Mouse (Mus musculus) kidney, postnatal 14 days (tissue): ENCODE measurements at regions not wholly inside any gene's neighbourhood (a gene's known extent, or its start where the extent isn't known, plus 50 kb on each side); places are given as distances from the start of the nearest gene placed in this dataset.
A peak's percentile ranks its signal among the peaks of the same experiment; 100 is the strongest.

Source experiments
- DNase-seq: peaks from one replicate; pipeline ENCODE4 v3.0.0; 2022; ENCODE audit warnings: mixed read lengths

DNA sequence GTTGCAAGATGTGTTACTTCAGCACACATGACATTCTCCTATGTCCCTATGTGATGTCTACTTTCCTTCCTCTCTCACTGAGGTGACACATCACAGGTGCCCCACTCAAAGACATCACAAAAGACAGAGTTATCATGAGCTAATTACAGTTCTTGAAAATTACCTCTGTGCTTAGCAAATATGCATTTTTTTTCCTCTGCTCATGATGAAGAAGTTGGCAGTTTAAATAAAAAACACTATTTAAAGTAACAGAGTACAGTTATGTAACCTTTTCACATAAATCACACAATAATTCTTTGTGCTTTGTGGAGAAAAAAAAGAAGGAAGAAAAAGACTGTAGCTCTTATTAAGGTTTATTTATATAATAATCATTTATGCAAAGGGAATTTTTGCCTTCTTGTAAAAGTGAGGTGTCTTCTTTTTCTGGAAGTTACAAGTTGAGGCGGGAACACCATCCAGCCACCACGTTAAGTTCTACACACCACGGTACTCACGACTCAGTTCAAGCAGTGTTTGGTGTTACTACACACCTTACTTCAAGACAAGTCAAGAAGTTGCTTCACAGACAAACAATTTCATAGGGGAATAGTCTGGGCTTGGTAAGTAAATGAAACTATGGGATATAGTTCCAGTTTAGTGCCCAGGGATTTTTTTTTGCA is 193.0 kb upstream of the Cited2 start:
- no peak for DNase-seq

DNA sequence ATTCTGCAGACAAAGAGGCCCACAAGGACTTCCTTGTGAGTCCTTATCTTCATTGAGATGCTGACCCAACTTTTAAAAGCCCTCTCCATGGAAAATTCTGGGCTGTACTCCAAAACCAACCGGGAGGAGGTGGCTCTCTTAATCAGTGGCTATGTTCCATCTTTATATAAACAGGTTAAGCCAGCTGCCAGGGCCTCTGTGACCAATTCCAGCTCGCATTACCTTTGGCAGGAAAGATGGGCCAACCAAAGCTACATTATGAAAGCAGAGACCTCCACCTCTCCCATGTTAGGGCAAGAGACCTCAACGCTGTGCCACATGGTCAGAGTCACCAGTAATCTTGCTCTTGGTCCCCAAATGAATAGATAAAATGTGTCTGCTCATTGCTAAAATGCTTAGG is 192.0 kb upstream of the Cited2 start:
- DNase-seq, result peak; percentile 38

DNA sequence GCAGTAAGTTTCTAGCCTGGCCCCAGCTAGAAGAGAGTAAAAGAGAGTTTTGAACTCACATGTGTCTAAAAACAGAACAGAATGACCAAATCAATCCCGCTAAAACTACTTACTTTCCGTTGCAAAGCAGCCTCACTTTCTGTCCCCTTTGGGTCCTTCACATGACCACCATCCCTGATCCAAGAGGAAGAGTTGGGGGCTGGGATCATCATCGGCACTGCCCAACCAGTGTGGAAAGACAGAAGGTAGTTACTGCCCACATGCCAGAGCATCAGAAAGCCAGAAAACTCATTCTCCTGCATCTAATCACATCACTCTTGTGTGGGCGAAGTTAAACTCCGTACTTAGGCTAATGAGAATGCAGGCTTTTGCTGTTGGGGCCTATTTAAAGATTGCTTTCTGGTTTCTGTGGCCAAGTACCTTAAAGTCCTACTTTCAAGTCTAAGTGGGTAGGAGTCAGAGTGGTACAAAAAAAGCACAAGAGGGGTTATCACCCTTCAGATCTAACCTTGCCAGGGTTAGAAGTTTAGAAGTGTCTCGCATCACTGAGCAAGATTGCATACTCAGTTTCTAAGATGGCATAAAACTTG is 184.0 kb upstream of the Cited2 start:
- DNase-seq, result no peak

DNA sequence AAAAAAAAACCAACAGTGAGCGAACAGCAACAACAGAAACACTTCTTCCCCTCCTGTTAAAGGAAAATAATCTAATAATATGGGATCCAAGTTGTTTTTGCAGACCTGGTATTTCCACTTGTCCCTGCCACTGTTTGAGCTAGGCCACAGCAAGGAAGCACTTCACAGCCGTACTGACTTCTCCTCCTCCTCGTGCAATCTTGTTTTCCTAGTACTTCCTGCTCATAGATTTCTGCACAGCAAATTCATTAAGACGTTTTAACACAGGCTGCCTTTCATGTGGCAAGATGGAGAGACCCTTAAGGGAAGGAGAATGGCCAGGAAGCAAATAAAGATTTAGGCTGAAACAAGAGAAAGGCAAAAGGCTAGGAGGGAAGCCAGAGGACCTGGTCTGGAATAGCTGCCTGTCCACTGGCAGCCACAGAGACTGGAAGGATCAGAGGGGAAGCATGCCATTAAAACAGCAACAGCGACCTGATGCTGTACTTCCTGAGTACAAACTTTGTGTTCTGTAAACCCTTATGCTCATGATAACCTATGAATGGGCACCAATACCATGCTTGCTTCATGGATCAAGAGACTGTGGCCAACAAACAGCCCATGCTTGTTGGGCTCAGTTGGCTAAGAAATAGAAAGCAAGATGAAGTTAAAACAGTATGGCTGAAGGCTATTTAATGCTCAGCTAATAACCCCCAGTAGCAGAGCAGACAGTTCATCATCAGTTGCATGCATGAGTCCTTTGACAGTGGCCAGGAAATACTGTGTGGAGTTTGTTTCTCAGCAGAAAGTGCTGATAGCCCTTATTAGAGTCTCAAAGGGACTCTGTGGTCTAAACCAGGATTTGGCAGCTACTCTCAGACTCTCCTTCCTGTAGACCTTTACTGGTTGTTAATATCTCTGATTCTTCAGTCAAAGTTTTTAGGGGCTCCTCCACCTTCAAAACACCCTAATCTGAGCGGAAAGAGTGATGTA is 182.3 kb upstream of the Cited2 start:
- DNase-seq, result no peak

DNA sequence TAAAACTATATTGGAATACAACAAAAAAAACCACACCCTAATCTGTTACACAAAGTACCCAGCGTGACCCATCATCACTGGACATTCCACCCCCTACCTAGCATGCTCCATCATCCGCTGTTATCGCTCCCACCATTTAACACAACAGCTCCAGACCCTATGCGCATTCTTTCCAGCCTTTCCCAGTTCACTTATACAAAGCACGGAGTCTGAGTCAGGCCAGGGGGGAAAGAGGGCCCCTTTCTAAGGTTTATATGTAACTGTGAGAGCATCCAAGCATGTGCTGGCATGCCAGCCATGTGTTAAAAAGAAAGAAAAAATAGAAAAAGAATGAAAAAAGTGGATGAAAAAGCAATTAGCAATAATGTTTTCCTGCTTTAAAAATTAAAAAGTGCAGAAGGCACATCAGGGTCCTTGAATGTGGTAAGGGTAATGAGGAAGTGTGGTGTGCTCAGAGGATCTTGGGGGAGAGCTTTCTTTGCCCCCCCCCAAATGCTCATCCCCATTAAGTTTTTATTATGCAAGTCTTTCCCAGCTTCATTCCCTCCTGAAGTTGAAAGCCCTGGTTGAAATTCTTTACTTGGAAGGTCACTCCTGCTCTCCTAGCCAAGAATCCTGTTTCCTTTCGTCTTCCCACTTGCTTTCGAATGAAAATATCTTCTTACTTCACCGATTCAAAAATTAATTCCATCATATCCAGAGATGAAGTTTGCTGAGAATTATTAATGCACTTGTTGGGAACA is 180.7 kb upstream of the Cited2 start:
- DNase-seq, result no peak

DNA sequence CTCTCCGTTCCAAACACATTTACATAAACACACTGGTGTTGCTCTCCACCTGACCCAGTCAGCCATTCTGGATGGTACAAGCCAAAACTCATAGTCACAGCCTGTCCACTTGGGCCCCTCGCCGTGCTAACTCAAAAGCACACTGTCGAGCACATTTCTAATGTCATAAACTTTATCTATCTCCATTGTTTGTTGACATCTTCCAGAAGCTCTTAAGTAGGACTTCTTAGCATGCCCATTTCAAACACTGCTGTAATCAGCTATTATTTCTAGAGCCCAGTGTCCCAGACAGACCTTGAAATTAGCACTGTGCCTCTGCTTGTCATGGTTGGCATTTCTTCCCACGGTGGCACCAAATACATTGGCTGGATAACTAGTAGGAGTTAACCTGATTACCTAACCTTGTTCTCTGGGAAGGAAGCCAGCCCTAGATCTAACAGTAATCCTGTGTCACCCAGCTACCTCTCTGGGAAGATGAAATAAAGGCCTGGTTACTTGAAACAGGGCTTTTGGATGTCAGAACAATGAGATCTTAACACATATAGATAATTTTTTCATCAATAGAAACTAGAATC is 180.1 kb upstream of the Cited2 start:
- DNase-seq, result no peak

DNA sequence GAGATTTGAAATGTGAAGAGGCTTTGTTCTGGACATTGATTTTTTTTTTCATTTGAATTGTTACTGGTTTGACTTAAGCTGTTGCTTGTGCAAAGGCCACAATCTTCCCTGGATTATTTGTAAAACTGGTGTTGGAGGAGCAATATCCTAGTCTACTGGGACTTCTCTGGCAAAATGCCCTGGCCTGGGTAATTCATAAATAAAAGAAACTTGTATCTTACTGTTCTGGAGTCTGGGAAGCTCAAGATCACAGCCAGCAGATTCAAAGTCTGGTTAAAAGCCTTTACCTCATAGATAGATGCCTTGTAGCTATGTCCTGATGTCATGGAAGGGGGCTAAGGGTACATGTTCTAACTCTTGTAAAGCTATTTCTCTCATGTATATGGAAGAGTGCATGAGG is 177.7 kb upstream of the Cited2 start:
- DNase-seq, result no peak

DNA sequence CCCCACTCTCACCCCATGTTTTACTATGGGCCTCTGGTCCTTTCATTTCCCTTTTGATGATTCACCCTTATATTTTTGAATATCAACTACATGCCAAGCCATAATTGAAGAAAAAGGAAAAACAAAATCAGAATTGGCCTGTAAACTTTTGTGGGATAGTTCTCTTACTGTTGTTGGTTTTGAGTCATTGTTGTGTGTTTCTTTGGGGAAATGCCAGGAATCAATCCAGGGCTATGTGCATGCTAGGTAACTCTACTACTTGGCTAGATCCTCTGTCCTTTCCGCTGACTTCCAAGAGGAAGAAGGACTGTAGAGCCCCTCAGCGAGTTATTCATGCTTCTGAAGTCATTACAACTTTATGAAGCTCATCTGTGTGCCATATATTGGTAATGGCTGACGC is 175.0 kb upstream of the Cited2 start:
- DNase-seq, result no peak

DNA sequence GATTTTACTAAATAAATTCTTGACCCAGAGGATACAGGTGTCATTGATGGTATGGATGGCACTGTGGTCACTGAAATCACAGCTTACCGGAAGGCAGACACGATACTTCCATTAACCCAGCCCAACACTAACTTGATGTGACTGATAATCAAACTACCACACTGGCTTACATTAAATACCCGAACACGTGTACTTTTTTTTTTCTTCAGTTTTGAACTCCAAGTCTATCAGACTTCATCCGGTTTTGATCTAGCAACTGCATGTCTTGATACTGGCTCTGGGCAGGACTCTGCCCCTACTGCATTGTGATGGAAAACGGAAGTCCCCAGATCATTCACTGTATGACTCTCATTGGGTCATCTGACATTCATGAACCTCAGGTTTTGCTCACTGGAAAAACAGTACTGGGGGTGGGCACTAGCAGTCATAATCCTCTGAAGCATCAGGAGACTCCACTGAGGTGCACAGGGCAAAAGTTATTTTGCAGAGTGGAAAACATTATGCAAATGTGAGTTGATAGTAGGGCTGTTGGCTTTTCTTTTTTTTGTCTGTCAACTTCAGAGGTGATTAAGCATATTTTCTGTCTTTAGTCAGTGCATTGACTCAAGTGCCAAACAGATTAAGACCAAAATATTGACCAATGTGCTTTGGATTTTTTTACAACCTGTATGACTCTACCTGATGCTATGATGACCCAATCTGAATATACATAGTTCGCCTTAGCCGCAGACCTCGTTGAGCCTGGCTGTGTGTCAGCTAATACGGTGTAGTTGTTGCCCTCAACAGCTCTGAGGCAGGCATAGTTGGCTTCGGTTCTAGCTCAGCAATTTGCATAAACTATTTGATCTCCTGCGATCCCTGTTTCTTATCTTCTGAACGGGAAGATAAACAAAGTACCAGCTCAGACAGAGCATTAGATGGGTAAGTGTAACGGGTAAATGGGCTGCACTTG is 174.1 kb upstream of the Cited2 start:
- peak; percentile 43 for DNase-seq

DNA sequence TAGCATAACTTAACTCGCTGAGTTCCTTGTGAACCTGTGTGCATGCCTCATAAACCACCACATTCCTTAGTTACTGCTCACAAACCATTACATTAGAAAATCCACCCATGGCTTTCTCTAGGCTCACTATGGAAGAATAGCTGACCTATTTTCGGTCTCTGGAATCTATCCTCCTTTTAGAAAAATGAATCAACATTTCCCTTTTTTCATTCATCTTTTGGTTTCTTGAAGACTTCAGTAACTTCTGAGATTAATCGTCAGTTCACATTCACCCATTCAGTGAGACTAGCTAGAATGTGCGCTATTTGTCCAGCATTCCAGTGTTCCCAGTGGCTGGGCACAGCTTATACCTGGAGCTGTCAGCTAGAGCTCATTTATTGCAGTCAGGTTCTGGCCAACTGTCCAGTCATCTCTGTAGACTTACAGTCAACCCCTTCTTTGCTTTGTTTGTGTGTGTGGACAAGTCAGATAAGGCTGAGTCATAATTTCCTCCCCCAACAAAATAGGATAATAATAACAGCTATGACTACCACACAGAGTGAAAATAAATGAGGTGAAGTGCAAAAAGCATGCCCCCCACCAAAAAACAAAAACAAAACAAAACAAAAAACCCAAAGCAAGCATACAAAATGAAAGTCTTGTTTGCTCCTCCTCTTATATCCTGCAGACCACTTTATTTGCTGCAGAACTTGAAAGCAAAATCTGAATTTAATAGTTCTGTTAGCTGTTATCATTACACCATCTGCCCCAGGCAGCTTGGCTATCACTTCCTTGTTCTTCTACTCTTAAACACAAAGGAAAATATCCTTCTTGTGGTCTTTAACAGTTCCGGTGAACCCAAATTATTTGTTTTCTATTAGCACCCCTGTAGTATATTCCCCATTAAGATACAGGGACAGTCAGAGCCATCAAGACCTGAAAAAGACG is 173.0 kb upstream of the Cited2 start:
- peak; percentile 39 for DNase-seq

DNA sequence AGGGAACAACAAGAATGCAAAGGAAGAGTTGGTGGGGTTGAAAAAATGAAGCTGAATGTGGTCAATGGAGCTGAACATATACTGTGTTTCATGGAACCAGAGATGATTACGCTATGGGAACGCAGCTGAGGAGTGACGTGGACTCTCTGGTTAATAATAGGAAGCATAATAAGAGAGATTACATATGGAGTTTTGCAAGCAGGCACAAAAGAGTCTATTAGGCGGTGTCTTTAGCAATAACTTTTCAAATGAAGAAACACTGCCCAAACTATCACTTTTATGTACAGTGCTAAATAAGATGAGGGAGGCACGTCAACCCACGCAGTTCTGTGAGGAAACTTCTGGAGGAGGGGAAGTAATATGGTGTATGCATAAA is 172.4 kb upstream of the Cited2 start:
- no peak for DNase-seq

DNA sequence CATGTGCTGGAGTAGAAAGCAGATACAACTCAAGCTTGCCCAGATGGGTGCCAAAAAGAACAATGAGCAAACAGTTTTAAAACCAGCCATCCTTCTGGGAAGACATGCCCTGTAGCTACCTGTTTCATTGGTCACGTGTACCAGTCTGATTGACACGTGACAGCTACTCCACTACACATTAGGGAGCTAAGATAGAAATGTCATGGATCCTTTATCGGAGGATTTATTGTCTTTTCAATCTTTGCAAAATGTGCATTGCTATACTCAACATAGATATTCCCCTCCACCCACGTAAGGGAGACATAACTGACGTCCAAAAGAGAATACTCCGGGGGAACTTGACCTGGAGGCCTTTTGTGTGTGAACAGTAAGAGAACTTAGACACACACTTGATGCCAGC is 171.1 kb upstream of the Cited2 start:
- DNase-seq, result no peak

DNA sequence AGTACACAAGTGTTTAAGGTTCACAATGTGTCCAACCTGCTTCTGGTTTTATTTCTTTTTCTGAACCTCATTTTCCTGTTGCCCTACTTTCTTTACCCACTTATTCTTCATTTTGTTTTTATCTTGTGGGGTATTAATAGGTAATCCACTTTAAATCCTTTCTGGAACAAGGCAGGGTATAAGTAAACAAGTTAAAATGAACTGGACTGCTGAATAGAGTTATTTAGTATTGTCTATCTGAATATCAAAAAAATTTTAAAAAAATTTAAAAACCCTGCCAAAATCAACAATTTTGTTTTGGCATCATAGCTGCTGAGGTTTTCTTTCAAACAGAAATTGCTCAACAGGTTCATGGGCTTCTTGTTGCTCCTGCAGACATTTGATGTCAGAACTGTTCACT is 170.7 kb upstream of the Cited2 start:
- no peak for DNase-seq

DNA sequence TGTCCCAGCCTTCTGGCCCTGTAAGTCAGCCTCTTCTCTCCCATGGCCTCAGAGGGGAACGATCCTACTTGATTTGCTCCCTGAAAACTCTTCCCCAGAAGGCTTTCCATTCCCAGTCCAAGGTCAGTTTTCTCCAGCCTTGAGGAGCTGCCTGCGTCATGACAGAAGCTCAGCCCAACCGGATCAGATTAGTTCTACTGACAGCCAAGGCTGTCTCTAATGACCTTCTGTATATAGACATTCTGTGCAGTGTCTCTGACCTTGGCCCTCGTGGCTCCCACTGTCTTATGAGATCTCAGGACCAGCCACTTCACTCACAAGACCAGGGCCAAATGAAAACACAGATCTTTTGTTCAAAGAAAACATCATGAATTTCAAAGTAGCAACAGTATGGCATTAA is 166.6 kb upstream of the Cited2 start:
- DNase-seq, result no peak

DNA sequence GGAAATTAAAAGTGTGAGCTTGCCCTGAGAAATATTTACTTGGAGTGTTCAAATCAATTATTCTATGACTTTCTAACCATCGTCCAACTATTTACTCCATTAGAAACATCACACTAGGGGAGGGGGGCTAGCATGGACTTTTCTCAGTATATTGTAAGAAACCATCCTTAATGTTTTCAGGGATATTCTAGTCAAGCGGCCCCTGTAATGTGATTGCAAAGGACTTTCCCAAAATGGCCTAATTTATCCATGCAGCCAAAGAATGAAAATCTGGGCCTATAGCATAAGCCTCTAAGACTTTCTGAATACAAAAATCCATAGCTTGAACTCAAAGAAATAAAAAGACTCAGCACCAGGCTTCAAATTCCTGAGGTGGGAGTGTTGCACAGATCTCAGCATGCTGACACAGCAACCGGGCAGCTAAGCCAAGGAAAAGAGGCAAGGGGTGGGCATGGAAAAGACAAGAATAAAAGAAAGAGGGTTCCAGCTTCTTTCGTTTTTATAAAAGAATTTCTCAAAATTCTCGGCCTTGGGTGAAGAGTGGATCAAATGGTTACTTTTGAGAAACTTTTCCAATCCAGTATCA is 163.6 kb upstream of the Cited2 start:
- peak; percentile 40 for DNase-seq

DNA sequence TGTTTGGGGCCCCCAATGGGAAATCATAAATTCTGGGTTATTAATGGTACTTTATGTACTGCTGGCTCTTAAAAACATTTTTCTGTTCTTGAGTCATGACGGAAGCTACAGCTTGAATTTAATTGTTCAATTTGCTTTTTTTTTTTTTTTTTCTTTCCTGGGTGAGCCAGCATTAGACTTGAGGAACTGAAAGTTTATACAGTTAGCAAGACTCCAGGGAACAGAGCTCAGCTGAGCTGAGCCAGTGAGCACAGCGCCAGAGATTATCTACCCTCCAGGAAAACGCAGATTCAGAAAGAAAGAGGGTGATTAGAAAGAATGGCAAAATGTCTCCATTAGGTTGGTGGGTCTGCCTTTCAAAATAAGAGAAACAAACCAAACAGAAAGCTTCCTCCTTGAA is 163.0 kb upstream of the Cited2 start:
- no peak for DNase-seq

DNA sequence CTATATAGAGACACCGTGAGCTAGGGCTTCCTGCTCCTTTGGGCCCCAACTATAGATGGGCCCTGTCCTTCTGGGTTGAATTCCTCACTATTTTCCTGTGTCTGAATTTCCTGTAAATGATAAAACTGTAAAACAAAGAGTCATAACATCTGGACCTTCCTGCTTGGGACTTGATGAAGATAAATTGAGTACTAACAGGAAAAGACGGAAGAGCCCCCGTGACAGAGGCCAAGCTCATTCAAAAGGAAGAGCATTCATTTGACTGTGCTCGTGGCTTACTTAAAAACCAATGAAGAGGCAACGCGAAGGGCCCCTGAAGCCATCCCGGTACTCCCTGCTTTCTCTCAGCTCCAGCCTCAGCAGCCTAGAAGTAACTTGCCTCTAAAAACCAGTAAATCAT is 161.6 kb upstream of the Cited2 start:
- no peak for DNase-seq

DNA sequence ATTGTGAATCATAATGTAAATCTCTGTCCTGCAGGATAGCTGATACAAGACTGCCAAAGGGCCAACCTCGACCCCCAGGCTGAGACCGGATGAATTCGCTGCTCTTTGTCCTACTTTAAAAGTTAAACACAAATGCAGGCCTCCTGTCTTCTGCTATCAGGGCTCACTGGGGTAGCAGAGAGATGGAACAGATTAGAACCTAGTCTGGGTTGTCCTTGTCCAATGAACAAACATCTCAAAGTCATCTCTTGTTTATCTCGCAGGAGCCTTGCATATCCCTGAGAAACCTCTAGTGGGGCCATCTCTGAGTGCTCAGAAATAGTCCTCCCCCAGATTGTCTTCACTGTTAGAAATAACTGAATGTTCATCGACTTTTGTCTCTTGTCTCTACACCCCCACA is 161.0 kb upstream of the Cited2 start:
- no peak for DNase-seq

DNA sequence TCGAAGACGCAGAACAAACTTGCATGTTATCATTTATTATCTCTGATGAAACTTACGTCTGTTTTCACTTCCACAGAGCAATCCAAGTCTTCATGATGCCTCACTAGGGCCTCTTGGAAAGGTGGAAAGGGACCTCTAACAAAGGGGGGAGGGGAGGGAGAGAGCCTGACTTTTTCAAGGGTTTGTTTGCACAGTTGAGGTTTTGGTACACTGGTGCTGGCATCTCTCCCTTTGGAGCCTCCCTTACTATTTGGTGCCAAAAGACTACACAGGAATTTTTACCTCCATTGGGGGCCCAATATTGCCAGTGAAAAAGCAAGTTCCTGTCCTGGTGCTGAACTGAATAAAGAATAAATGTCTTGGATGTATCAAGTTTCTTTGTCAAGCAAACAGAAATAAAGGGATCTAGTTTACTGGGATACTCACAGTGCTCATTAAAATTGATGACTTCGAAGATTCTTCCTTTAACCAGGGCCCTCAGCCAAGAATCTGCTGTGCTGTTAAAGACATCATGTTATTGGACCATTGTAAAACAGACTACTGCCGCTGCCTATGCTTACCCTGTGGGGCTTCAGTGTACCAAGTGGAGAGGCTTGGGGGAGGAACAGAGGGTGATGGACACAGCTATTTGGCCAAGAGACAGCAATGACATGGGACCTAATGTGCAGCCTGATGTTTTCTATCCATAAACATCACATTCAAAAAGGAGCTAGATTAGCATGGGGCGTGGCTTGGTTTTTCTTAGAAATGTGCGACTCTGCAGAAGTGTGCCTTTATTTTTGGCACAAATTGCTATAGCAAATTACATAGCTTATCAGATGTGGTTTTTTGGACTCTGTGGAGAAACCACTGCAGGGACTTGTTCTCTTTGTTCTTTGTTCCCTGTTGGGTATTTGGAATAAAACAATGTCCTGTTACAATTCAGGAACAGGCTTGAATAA is 160.3 kb upstream of the Cited2 start:
- peak; percentile 30 for DNase-seq
